Mouse (Mus musculus): Measurements from ENCODE around the gene Sox4.

Gene Sox4

GRCm38 (mm10) chr13:28946565-28947135 is 6.9 kb downstream of the Sox4 start:
- no peak for DNase-seq

GRCm38 (mm10) chr13:28945681-28946080 is 7.8 kb downstream of the Sox4 start:
- no peak for DNase-seq

GRCm38 (mm10) chr13:28942926-28943325 is 10.6 kb downstream of the Sox4 start:
- no peak for DNase-seq

GRCm38 (mm10) chr13:28941983-28942630 is 11.4 kb downstream of the Sox4 start:
- no peak for DNase-seq

- DNase-seq = no peak
Measured at GRCm38 (mm10) chr13:28933375-28933774, 20.1 kb downstream of the Sox4 start.

GRCm38 (mm10) chr13:28931776-28932175 is 21.7 kb downstream of the Sox4 start:
- DNase-seq = no peak

GRCm38 (mm10) chr13:28931266-28931665 is 22.2 kb downstream of the Sox4 start:
- no peak for DNase-seq

- DNase-seq = no peak
Measured at GRCm38 (mm10) chr13:28930364-28930763, 23.1 kb downstream of the Sox4 start.

- no peak for DNase-seq
Measured at GRCm38 (mm10) chr13:28929936-28930335, 23.6 kb downstream of the Sox4 start.

- DNase-seq = no peak
Measured at GRCm38 (mm10) chr13:28923136-28923535, 30.4 kb downstream of the Sox4 start.

- DNase-seq = no peak
Measured at GRCm38 (mm10) chr13:28917379-28918250, 35.9 kb downstream of the Sox4 start.

- DNase-seq = no peak
Measured at GRCm38 (mm10) chr13:28913656-28914055, 39.9 kb downstream of the Sox4 start.

- no peak for DNase-seq
Measured at GRCm38 (mm10) chr13:28906981-28907380, 46.5 kb downstream of the Sox4 start.
